Mouse (Mus musculus): ENCODE data around the gene Yars2.
A peak's percentile ranks its signal among the peaks of the same experiment; 100 is the strongest.
"Not testable (repeated sequence)": the region's sequence is repeated elsewhere in the genome, so short reads cannot be mapped to it uniquely, and the experiment has no call there.

Yars2 gene

DNA sequence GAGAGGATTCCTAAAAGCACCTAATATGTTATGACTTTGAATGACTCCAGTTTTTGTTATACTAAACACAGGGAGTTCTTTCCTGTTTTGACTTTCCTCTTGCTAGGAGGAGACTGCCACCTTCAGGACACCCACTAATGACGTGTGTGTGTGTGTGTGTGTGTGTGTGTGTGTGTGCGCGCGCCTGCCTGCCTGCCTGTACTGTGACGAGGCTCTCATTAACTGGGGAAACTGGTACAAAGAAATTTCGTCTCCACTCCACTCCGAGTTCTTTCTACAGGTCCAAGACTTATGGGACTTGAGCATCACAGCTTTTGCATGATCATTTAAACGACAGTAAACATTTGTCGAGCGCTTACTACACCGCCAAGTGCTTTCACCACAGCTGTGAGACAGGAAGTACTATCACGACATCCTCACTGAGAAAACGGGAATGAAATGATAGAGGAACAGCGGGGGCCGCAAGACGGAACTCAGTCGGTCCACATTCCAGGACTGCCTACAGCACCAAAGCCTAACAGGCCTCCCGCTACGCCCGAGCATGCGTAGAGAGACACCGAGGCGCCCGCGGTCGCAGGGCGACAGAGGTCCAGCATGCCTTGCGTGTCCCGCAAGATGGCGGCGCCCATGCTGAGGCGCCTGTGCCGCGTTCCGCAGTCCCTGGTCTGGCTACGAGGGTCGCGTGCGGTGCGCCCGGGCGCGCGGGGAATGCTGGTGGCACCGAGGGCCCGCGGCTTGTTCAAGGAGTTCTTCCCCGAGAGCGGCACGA, at the start of gene Yars2:
TSS of gene Yars2 (plus strand) at position 597 of the 769 bp plus-strand sequence.
- DNase-seq (ENCODE audit: low spot score in 2 of 2) = peak; percentile 81 to 92

DNA sequence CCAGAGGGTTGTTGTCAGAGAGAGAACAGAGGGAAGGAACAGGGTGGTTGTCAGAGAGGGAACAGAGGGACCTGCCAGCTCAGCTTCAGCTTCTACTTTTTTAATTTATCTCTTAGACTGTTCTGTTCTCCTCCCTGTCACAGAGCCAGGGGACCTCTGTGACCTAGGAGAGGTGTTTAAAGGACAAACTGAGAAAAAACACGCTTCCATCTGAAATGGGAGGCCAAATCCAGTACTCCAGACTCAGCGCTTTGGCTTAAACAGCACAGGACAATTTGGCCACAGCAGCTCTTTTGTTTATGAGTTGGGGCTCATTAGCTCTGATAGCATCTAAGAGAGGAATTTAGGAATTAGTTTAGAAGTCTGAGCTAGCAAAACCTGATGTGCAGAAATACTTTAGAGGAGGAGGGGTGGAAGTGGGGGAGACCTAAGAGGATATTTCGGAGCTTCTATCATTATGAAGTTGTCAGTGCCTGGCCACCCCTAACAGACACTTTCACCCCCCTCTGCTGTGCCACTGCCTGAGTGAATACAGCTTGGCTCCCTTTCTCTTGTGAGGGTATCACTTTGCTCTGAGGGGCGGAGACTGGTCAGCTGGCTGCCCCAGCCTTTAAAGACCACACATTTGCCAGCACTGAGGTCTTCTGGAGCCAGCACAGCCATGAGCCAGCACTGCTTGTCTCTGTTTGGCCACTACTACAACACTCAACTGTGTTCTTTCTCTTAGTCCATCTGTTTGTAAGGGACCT, 49.3 kb upstream of the Yars2 start:
- DNase-seq (ENCODE audit: low spot score in 2 of 2) = no peak

DNA sequence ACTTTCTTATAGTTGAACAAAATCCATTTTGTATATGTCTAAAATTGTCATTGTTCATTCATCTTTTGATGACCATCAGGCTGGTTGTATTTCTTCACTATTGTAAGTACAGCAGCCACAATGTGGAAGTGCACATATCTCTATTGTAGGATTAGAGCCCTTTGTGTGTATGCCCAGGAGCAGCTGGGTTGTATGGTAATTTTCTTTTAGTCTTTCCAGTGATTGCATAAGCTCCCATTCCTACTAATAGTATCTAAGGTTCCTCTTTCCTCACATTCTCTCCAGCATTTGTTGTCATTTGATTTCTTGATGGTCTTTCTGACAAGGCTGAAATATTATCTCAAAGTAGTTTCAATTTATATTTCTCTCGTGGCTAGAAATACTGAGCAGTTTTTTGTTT, 47.5 kb upstream of the Yars2 start:
- no peak for DNase-seq (ENCODE audit: low spot score in 2 of 2)

DNA sequence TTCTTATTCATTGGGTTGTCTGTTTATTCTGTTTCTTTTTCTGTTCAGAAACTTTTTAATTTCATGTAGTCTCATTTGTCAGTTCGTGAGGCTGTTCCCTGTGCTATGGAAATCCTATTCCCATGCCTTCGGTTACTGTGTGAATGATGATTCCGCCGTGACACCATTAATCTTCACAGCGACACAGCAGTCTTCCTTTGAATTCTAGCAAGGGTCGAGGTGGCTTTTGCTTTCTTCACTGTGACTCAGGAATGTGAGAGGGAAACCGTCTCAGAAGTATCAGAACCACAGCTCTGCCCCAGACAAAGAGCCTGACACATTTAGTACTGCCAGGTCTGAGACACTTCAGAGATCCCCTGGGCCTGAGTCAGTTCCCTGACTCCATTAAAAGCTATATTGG, 46.9 kb upstream of the Yars2 start:
- no peak for DNase-seq (ENCODE audit: low spot score in 2 of 2)

DNA sequence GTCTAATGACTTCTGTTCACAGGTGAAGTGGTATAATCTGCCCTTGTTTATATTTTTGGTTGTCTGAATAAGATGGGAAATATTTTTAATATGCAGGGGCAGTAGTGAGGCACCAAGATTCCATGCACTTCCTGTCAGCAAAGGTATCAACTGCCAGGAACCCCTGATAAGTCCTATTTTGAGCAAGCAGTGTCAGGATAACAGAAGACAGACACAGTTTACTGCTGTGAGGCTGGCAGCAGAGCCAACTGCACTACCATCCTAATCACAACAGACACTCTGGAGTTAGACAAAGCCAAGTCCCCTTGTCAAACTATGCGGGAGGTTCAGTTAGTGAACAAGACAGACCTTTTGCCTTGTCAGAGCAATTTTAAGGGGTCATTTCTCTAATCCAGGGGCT, 46.1 kb upstream of the Yars2 start:
- DNase-seq (ENCODE audit: low spot score in 2 of 2) = no peak

DNA sequence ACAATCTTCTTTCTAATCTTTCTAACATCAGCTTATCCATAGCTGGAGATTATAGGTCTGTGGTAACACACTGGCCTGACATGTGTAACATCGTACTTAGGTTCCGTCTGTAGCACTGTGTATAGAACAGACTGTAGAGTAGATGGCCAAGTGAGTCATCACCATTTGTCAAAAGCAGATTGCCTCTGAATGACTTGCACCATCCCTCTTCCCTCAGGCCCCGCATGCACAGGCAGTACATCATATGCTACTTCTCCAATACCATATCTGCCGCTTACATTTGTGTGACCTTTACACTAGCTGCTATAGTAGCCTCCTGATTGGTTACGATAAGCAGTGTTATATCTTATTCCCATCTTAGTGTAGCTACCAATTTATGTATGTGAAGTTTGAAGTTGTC, 41.9 kb upstream of the Yars2 start:
- no peak for DNase-seq (ENCODE audit: low spot score in 2 of 2)

DNA sequence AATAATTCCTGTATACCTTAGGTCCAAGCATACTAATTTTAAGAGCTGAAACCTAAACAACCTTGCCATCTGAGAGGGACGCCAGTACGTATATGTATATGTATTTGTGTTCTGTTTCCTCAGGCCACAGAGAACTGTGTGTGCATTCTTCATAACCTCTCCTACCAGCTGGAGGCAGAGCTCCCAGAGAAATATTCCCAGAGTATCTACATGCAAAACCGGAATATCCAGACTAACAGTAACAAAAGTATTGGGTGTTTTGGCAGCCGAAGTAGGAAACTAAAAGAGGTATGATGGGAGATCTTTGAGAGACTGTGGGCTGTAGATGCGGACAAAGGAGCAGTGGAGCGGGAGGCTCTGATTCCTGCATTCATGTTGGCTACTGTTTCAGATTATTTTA, 41.3 kb upstream of the Yars2 start:
- DNase-seq (ENCODE audit: low spot score in 2 of 2) = no peak

DNA sequence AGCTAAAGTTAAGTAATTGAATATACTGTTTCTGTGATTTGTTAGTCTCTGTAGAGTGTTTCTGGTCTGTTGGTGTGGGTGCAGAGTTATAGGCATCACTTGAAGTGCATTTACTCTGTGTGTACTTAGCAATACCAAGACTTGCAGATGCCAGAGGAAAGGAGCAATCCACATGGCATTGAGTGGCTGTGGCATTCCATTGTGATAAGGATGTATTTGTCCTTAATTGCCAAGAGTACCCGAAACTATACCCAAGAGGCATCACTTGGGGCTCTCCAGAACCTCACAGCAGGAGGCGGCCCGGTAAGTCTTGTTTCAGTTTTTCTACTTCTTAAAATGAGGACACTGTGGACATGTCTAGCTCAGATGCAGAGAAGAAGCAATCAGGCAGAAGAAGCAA, 40.3 kb upstream of the Yars2 start:
- DNase-seq (ENCODE audit: low spot score in 2 of 2) = no peak

DNA sequence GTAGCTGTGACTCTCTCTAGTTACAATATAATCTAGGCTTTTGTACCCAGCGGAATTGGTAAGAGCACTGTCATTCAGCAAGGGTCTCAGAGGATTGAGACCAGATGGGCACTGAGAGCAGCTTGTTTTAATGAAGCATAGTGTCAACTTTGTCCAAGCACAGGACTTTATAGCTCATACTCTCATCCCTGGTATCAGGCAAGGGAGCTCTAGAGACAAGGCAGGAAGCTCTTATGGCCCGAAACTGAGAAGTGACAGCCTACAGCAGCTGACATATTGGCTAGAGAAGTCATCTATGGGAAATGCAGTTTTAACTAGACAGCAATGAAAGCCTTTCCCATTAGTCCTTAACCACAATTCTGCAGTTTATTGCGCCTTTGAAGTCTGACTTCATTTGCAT, 29.8 kb upstream of the Yars2 start:
- no peak for DNase-seq (ENCODE audit: low spot score in 2 of 2)

DNA sequence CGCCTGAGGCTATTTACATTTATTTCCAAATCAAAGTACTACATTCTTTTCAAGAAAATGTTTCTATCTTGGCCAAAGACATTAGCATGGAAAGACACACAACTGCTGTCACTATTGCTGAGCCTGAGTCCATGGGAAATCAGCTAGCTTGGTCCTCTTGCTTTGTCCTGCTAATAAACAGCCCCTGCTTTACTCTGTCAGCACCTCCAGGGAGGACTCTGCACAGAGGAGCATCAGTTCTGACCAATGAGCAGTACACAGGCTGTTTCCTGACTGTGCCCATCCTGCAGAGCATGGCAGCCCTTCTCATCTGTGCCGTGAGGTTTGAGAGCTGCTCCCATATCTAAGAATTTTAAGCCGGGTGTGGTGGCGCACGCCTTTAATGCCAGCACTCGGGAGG, 29.0 kb upstream of the Yars2 start:
- no peak for DNase-seq (ENCODE audit: low spot score in 2 of 2)

DNA sequence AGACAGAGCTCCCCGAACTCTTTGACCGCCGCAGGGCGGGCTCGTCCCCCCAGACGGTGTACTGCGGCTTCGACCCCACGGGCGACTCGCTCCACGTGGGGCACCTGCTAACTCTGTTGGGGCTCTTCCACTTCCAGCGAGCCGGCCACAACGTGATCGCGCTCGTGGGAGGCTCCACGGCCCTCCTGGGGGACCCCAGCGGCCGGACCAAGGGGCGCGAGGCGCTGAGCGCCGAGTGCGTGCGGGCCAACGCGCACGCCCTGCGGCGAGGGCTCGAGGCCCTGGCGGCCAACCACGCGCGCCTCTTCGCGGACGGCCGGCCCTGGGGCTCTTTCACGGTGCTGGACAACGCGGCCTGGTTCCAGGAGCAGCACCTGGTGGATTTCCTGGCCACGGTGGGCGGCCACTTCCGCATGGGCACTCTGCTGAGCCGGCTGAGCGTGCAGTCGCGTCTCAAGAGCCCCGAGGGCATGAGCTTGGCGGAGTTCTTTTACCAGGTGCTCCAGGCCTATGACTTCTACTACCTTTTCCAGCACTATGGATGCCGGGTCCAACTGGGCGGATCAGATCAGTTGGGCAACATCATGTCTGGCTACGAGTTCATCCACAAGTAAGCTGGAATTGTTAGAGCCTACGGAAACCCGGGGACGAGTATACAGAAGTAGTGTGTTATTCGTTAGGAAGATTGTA, 518 bp downstream of the Yars2 start:
- peak; percentile 30 to 39 for DNase-seq (ENCODE audit: low spot score in 2 of 2)

DNA sequence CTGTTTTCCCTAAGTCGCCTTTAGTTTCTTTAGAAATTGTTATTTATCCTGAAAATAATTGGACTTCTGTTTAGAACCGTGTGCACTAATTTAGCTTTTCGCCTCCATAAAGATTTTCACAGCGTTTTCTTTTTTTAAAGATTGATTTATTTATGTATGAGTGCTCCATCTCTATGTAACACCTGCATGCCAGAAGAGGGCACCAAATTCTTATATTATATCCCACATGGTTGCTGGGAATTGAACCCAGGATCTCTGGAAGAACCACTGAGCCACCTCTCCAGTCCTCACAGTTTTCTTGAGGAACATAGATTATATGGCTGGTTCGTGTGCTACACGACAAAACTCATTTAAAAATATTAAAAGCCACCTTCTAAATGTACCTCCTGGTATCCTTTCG, 1.1 kb downstream of the Yars2 start:
- no peak for DNase-seq (ENCODE audit: low spot score in 2 of 2)

DNA sequence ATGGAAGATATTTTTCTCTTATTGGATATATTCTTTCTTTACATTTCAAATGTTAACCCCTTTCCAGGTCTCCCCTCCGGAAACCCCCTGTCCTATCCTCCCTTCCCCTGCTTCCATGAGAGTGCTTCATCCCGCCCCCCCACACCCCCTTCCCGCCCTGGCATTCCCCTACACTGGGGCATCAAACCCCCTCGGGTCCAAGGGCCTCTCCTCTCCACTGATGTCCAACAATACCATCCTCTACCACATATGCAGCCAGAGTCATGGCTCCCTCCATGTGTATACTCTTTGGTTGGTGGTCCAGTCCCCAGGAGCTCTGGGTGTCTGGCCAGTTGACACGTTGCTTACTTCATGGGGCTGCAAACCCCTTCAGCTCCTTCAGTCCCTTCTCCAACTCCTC, 8.6 kb downstream of the Yars2 start:
- no peak for DNase-seq (ENCODE audit: low spot score in 2 of 2)

DNA sequence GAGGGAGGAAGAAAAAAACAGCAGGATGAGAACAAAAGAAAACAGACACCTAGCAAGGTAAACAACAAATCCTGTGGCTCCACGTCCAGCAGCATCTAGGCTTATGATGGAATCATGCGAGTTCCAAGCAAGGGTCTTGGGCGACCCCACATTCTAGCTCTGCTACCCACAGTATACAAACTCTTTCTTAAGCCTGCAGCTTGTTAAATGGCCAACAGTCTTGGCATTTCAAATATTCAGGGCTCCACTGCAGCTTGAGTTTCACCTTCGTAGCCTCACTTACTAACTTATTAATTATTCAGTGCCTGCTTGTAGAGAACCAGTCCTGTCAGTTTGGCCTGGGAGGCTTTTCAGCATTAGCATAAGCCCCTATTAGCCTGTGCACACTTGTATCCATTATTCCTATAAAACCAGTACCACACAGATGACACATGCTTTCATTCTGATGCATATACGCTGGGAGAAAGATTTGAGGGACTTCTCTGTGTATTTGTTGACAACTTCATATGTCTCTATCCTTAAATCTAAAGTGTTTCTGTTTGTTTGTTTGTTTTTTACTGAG, 23.1 kb downstream of the Yars2 start:
- DNase-seq (ENCODE audit: low spot score in 2 of 2) = no peak

DNA sequence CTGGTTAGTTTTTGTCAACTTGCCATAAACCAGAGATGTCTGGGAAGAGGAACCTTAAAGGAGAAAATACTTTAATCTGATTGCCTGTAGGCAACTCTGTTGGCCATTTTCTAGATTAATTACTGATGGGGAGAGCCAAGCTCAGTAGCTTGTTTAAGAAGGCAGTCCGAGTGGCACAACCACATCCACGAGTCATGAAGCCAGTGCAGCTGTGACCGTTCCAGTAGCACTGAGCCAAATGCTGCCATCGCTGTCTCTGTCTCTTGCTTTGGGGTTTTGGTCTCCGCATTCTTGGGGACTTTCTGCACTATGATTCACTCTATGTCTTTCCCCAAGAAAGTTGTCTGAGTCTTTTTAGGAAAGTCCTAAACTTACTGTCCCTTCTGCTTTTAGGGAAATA, 43.7 kb downstream of the Yars2 start:
- no peak for DNase-seq (ENCODE audit: low spot score in 2 of 2)

DNA sequence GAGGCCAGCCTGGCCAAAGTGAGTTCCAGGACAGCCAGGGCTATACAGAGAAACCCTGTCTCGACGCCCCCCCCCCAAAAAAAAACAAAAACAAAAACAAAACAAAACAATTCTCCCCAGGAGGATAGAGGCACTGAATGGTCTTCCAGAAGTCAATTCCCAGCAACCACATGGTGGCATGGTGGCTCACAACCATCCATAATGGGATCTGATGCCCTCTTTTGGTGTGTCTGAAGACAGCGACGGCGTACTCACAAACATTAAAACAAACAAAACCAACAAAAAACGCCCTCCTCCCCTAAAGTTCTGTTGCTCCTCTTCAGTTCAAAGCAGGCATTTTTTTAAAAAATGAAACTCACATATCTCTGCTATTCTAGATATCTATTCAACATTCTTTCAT, 55.1 kb downstream of the Yars2 start:
- peak in 1 of 2 experiments; percentile 2 for DNase-seq (ENCODE audit: low spot score in 2 of 2)

DNA sequence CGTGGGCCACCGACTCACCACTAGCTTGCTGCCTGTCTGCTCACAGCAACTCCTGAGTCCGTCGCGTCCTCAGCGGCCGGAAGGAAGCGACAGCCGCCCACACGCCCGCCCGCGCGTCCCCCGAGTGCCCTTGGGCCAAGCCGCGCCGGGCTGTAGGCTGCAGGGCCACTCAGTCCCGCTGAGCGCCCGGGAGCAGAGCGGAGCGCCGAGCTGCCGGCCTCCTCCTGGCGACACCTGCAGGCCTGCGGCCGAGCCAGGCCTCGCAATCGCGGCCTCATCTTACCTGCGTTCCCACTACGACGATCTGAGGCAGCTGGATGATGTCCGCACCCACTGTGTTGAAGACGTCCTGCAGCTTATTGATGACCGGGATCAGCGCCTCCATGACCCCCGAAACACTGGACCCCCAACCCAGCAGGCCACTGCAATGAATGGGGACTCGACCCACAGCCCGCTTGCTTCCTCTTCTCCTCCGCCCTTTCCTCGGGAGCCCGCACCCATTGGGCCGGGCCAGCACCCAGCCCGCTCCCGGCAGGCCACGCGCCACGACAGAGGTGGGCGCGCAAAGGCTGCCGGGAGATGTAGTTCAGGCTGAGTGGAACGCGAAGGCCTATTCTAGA, 55.8 kb downstream of the Yars2 start, which contains the start of gene Dnm1l:
TSS of gene Dnm1l (minus strand) at position 479 of the 620 bp plus-strand sequence.
- DNase-seq (ENCODE audit: low spot score in 2 of 2) = peak; percentile 89 to 91

DNA sequence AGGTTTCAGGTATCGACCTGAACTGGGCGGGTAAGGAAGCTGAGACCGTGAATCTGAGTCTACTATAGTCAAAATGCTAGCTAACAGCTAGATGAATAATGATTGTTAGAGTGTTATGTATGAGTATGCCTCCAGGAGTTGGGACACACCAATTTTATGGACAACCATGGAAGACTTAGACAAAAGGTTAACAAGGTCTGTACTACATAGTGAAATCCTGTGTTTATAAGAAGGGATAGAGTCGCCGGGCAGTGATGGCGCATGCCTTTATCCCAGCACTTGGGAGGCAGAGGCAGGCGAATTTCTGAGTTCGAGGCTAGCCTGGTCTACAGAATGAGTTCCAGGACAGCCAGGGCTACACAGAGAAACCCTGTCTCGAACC, 56.3 kb downstream of the Yars2 start:
- not testable (repeated sequence) for DNase-seq (ENCODE audit: low spot score in 2 of 2)

Measured in urinary bladder, postnatal 36 days (tissue).